Mouse (Mus musculus): ENCODE data around the gene Mog. TPM values are rescaled to one million over a fixed set of nuclear protein-coding genes. Genes with fewer than 3 reads are reported as not detected.
"Not testable (repeated sequence)": the region's sequence is repeated elsewhere in the genome, so short reads cannot be mapped to it uniquely, and the experiment has no call there.

Mog gene
- total RNA-seq, 1 experiment from 2014 or later, result not detected

DNA sequence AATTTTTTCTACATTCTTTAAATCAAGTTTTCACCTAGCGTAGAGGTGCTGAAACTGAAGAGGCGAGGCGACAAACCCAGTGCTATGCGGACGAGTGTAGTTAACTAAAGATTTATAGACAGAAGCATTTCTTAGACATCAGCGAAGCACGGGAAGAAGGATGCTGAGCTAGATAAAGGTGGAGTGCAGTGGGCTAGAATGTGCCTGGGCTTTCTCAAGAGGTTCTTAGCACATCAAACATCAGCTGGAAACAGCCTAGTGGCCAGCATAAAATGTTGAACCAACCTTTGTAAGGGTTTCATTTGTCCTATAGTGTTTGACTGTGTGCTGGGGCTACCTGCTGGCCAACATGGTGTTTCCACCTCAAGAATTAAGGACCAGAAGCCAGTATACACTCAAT is 22.3 kb downstream of the Mog start, which contains the start of gene Zfp57:
TSS of gene Zfp57 (plus strand) at position 301 of the 400 bp plus-strand sequence.
- no peak for ATAC-seq (replicated peaks; ENCODE audit: insufficient number of reproducible peaks, low FRiP score, low TSS enrichment, poor library complexity, severe bottlenecking)

DNA sequence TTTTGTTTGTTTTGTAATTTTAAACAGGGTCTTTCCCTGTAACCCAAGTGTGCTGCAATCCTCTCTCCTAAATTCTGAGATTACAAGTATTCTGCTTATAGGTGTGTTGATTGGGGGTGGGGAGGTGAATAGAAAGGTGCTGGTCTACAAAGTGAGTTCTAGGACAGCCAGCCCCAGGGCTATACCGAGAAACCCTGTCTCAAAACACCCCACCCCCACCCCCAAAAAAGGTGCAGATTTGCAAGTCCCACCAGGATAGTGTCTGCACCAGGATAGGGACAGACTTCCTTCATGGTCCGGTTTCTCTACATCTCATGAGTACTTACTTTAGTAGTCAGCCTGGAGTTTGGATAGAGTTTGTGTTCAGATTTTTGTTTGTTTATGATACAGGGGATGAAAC is 24.7 kb downstream of the Mog start:
- no peak for ATAC-seq (replicated peaks; ENCODE audit: insufficient number of reproducible peaks, low FRiP score, low TSS enrichment, poor library complexity, severe bottlenecking)

DNA sequence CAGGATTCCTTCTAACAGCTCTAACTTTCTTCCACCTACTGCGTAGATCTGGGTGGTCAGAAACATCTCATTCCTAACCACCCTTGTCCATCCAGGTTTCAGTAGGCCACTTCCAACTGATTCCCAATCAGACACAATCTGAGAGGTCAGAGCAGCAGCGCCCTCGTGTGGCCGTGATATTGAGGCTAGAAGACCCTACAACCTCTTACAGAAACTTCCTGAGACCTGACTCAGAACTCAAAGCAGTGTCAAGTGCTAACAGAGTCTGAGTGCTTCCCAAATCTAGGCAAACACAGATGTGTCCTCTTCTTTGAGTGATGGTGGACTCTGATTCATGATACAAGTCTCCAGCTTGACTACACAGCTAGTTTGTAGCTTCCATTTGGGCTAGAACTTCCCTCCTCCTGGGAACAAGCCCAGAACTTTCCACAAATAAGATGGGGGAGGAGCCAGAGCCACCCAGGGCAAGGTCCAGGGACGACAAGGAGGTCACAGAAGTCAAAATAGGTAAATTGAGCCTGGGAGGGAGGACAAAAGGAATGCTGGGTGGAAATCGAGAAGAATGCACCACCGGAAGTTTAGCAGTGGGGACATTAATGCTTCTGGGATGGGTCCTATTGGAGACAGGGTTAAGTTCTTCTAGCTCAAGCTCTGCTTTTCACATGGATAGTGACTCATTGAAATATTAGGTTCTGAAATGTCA is 26.0 kb downstream of the Mog start:
- no peak for ATAC-seq (replicated peaks; ENCODE audit: insufficient number of reproducible peaks, low FRiP score, low TSS enrichment, poor library complexity, severe bottlenecking)

DNA sequence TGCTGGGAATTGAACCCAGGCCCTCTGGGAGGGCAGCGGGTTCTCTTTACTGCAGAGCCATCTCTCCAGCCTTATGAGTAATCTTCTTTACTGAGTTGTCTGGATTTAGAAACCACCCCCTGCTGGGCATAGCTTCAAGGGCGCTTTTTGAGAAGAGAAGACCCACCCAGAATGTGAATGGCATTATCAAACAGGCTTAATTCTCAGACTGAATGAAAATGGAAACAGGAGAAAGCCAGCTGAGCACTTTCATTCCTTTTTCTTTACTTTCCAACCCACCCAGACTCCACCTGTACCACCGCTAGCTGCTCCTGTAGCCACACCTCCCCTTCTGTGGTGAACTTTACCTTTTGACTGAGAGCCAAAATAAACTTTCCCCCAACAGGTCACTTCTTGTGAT is 27.8 kb downstream of the Mog start:
- ATAC-seq (replicated peaks; ENCODE audit: insufficient number of reproducible peaks, low FRiP score, low TSS enrichment, poor library complexity, severe bottlenecking), result no peak

DNA sequence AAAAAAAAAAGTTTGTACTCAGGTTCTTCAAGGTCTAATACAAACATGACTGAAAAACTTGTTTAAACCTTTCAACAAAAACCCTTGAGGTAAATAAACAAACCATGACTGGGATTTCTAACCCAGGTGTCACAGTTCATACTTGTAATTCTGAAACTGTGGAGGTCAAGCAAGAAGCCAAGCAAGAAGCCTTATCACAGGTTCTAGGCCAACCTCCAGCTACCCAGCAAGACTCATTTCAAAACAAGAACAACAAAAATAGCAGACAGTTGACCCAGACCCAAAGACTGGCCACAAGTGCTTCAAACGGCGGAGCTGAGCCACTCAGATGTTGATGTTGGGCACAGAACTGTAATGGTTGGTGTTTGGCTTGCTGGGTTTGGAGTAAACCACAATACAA is 28.7 kb downstream of the Mog start:
- ATAC-seq (replicated peaks; ENCODE audit: insufficient number of reproducible peaks, low FRiP score, low TSS enrichment, poor library complexity, severe bottlenecking), result no peak

DNA sequence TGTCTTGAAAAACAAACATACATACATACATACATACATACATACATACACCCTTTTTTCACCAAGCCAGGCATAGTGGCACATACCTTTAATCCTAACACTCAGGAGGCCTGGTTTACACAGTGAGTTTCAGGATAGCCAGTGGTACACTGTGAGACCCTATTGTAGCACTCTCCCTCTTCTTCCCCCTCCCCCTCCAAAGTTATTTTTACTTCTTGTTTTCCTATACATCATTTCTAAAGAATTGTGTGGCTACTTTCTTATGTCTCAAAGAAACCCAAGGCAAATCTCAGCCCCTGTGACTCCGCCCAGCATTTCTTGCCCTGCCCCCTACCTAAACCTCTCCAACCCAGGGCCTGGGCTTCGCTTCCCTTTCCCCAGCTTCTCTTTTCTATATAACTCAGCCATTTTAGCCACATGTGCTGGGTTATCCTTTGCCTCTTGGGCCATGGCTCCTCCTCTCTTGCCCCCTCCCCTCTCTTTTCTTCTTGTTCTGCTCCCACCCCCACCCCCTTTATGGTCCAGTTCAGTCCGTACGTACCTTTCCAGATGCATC is 29.4 kb downstream of the Mog start:
- no peak for ATAC-seq (replicated peaks; ENCODE audit: insufficient number of reproducible peaks, low FRiP score, low TSS enrichment, poor library complexity, severe bottlenecking)

DNA sequence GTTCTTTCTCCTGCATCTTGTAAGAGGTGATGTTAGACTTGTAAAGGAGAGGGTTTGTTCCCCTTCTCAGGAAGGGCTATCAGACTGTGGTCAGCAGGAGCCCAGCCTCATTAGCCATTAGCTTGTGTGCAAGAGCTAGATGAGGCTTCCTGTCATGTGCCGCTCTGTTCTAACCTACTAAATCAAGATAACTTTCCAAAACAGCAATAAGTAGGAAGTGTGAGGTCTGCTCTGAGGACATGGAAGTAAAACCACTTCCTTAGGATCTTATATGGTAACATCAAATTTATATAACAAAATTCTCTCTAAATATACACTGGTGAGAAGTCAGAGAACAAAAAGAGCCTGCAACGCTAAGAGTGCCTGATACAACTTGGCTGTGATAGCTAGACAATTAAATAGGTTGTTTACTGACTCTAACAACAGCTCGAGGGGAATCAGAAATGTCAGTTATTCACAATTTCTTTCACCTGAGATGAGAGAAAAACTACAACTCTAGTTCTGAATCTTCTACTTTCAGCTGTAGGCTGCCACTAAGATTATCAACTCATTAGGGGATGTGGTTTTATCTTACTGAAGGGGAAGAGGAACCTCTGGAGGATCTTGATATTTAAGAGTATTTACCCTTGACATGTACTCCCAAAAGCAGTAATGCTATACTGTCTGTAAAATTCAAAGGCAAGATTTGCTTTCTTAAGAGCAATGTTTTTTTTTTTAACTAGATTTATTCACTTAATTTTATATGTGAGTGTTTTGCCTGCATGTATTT is 30.7 kb downstream of the Mog start:
- ATAC-seq (replicated peaks; ENCODE audit: insufficient number of reproducible peaks, low FRiP score, low TSS enrichment, poor library complexity, severe bottlenecking), result no peak

DNA sequence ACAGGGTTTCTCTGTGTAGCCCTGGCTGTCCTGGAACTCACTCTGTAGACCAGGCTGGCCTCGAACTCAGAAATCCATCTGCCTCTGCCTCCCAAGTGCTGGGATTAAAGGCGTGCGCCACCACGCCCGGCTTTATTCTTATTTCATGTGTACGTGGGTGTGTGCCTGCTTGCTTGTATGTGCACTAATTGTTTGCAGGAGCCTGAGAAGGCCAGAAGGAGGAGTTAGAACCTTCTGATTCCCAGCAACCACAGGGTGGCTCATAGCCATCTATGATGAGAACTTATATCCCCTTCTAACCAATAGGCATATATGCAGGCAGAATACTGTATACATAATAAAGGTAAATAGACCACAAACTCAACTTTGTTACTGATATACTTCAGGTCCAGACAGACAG is 32.6 kb downstream of the Mog start:
- ATAC-seq (replicated peaks; ENCODE audit: insufficient number of reproducible peaks, low FRiP score, low TSS enrichment, poor library complexity, severe bottlenecking), result not testable (repeated sequence)

DNA sequence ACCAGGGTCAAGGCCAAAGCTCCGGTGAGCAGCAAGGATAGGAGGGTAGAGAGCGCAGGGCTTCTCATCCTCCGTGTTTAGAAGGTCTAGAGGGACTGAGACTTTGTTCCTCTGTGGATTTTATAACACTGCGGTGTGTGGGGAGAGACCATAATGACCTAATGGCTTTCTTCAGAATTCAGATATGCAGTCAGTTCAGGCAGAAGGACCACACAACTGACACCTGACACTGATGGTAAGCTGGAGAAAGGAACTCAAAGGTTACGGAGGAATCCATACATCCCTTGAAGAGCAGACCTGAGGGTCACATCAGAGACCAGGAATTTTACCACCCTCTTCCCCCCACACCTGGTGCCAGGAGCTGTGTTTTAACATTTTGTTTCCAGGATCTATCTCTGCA is 33.8 kb downstream of the Mog start, which contains the start of gene H2-M5:
TSS of gene H2-M5 (minus strand) at position 101 of the 400 bp plus-strand sequence.
- no peak for ATAC-seq (replicated peaks; ENCODE audit: insufficient number of reproducible peaks, low FRiP score, low TSS enrichment, poor library complexity, severe bottlenecking)

DNA sequence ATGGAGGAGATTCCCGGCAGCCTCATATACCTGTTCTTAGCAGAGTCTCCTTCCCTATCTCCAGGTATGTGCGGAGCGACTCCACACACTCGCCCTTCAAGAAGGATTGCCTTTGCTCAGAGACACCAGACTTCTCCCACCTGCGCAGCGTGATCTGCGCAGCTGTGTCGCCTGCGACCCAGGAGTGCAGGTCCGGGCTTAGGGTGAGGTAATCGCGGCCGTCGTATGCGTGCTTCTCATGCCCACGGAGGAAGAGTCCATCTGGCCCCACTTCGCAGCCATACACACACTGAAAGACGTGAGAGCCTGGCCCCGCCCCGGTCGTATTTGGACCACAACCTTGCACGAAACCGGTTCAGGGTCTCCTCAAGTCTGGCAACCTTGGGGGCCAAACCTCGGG is 34.7 kb downstream of the Mog start:
- no peak for ATAC-seq (replicated peaks; ENCODE audit: insufficient number of reproducible peaks, low FRiP score, low TSS enrichment, poor library complexity, severe bottlenecking)

DNA sequence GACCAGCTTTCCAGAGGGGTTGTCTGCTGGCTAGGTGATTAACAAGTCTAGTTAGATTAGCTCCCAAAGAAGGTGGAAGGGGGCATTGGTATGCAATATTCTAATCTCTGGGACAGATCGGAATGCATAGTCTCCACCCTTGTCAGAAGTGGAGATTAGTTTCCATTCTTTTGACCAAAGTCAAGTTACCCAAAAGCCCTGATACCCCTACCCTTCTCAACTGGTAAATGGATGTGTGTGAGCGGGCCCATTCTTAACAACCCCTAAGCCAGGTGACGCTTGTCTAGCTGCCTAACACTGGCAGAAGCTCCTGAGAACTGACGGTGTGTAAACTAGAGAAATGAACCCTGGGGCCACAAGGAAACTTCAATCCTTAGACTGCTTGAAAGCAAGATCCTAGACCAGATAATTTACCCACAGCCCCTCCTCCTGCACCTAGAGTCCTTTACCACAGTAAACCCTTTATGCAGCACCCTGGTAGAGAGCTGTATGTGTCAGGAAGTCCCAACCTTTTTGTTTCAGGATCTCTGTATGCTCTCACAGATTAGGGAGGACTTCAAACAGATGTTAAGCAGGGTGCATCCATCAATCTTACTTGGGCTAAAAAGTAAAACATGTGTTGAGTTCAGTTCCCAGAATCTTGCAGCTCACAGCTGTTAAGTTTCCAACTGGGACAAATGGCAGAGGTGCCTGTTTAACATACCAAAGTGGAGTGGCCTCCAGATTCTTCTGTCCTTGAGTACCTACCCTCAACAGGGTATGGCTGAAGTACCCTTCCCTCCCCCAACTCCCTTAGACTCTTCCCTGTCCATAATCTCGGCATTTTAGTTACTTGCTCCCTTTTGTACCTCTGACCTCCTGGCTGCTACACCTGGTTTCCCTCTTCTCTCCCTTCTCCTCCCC is 40.7 kb downstream of the Mog start:
- no peak for ATAC-seq (replicated peaks; ENCODE audit: insufficient number of reproducible peaks, low FRiP score, low TSS enrichment, poor library complexity, severe bottlenecking)

DNA sequence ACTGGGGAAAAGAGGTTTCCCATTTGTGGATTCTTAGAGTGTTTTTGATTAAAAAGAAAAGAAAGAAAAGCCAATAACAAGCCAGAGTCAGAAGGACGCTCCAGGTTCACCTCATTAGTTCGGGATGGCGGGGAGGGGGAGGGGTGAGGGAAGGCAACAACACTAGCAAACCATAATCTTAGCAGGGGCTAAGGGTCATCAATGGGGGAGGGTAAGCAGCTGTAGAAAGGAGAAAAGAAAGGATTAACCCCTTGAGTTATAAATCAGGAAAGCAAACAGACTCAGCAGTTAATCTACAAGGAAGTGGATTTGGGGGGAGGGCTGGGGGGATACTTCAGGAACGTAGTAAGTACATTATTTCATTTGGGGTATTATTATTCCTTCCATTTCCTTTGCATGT is 41.4 kb downstream of the Mog start:
- no peak for ATAC-seq (replicated peaks; ENCODE audit: insufficient number of reproducible peaks, low FRiP score, low TSS enrichment, poor library complexity, severe bottlenecking)

DNA sequence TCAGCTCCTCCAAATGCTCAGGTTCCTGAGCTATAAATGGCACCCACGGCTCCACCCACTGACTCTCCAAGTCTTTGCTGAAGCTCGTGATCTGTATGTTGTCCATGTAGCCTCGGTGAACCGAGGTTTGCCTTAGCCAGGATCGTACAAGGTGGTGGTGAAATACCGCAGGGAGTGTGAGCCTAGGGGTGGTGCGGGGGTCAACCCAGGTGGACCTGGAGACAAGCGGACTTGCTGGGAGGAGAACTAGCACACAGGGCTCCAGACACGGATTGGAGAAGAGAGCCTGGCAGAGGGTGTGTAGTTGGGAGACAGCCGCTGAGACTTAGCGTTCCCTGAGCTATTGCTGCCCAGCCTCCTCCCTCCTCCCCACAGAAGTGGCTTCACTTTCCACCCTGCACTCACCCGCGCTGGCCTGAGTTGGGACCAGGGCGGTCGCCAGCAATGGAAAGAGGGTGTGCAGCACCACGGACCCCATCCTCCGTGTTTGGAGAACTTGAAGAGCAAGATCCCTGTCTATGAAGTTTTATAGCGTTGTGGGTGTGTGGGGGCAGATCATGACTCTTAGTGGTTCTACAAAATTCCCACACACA is 41.9 kb downstream of the Mog start, which contains the start of gene 2410137M14Rik:
TSS of gene 2410137M14Rik (minus strand) at position 17 of the 593 bp plus-strand sequence.
- ATAC-seq (replicated peaks; ENCODE audit: insufficient number of reproducible peaks, low FRiP score, low TSS enrichment, poor library complexity, severe bottlenecking), result peak; percentile 13; the same call in 1 of the 2 replicates

DNA sequence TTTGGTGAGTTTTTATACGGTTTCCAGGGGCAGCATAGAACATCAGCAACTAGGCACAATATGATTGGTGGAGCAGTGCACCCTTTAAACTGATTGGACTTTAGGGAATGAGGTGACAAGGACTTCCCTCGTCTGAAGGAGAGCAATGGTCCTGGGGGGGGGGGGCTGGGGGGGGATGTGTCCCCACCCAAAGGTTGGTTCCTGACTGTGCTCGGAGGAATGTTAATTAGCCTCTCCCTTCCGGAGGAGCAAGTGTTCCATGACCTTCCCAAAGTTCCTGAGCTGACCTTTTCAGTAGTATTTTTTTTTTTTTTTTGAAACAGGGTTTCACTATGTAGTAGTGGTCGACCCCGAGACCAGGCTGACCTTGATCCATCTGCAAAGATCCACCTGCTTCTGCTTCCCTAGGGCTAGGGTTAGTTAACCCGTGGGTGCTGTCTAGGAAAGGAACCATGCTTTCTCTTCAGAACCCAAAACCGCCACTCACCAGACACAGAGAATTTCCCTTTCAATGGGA is 49.9 kb downstream of the Mog start:
- no peak for ATAC-seq (replicated peaks; ENCODE audit: insufficient number of reproducible peaks, low FRiP score, low TSS enrichment, poor library complexity, severe bottlenecking)

DNA sequence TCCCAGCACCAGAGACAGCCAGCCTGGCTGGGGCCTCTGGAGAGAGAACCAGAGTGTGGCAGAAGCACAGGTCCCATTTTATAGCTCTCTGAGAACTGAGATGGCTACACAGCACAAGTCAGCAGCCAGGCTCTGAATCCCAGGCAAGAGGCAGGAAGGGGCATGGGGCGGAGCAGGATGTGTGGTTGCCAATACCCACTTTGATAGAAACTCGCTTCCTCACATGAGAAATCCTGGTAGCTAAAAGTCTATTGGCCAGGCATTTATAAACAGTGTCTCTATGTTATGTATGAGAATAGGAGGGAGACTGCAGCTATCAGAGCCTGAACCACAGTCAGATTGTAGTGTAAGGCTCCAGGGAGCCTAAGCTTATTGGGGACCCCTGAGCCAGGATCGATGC is 50.4 kb downstream of the Mog start:
- no peak for ATAC-seq (replicated peaks; ENCODE audit: insufficient number of reproducible peaks, low FRiP score, low TSS enrichment, poor library complexity, severe bottlenecking)

DNA sequence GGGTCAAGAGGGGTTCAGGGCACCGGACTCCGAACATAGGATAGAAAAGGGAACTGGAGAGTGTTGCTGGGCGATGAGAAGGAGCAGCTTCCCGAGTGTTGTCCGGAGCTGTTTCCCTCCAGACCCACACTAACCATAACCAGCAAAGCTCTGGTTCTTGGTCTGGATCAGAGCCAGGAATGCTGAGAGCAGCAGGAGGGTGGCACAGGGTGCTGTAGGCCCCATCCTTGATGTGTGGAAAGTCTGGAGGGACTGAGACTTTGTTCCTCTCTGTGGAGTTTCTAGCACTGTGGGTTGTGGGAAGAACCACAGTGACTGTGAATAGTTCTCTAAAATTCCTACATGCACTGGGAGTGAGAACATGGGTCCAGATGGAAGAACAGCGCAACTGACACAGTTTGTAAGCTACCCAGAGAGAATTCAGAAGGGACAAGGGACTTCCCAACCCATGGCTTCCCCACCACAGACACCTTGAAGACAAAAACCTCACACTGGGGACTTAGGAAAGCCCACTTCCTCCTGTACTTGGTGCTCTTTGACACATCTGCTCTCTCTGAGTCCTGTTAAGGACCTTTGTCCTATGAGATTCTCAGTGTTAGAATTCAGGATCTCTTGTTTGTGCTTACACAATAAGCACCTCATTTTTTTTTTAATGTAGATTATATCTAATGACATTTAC is 51.9 kb downstream of the Mog start:
- ATAC-seq (replicated peaks; ENCODE audit: insufficient number of reproducible peaks, low FRiP score, low TSS enrichment, poor library complexity, severe bottlenecking), result no peak

DNA sequence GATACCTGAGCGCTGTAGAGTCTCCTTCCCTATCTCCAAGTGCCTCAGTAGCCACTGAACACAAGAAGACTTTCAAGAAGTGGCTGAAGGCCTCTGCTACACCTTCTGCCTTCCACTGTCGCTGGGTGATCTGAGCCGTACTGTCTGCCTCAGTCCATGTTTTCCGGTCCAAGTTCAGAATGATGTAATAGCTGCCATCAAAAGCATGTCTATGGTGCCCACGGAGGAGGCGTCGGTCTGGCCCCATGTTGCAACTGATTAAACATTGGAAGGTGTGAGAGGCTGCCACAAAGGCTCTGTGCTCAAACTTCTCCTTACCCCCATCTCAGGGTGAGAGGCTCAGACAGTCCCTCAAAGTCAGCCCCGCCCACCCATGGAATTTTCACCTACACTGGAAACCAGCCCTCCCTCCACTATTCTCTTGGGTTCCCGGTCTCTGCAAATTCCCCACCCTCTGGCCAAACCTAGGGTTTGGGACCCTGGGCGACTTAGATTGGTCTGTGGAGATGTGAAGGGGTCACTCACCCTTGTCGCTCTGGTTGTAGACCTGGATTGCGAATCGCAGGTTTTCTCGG is 52.8 kb downstream of the Mog start:
- no peak for ATAC-seq (replicated peaks; ENCODE audit: insufficient number of reproducible peaks, low FRiP score, low TSS enrichment, poor library complexity, severe bottlenecking)

Measured in monocyte, adult 5-6 weeks (primary cell).